Mouse (Mus musculus): ENCODE results near the gene Ggta1. TPM values are rescaled to one million over a fixed set of nuclear protein-coding genes. Genes with fewer than 3 reads are reported as not detected.

Ggta1 gene
- total RNA-seq, 2 experiments from 2014 or later: 19.9 to 28.8 TPM

DNA sequence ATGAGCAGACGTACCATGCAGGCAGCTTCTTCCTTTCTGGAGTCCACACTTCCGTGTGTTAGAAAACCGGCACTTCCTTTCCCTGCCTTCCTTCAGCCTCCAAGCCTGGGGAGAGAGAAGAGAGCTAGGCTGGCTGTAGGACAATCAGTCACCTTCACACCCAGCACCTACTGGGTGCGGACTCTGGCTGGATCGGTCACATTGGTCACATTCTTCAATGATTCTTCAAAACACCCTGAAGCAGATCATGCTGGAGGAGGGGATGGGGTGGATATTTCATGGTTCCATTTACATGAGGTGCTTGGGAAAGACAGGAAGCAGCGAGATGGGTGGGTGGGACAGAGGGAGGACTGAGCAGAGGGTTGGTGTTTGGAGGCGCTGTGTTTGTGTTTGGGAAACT lies 30.5 kb upstream of the Ggta1 start:
- intact Hi-C loops (cut with DNase I): no loop called here
- no peak for DNase-seq

DNA sequence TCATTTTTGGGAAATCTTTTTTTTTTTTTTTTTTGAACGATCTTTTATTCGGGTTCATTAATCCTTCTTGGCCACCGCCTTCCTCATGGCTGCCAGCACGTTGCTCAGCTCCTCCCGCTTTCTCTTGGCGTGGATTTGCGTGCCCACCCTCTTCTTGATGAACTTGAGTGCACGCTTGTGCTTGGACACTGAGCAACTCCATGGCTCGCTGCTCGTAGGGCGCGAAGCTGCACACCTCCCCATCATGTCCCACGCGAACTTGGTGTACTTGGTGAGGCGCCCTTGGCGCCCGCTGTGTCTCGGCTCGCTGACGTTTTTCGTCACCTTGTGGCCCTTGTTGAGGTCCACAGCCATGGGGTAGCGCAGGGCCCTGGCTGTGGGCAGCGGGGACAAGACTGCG lies 28.1 kb upstream of the Ggta1 start:
- intact Hi-C loops (cut with DNase I): no loop called here

DNA sequence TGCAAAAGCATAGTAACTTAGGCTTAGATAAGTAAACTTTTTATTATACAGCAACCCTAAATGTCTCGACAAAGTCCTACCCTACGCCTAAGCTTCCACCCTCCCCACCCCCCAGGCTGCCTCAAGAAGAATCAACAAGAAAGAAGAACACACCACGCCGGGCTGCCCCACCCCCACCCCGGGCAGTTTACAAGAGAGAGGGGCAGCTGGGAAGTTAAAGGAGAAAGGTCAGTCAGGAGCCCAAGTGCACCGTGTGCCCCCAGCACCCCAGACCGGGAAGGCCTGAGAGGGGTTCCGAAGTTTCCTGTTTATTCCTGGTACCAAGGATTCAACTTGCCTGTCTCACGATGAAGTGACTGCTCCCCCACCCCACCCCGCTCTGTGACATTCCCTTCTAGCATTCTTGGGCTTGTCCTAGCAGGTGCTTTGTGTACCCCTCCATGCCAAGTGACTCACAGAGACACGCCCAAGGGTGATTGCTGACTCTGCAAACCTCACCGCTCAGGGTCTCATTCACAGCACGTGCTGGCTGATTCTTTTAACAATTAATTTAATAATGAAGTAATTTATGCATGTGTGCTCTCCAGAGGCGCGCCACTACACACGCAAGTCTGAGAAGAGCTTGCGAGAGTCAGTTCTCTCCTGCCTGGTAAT lies 27.6 kb upstream of the Ggta1 start:
- intact Hi-C loops (cut with DNase I): no loop called here
- DNase-seq: no peak

More for the DNA sequence above, 28.1 kb upstream of the Ggta1 start:
- no peak for DNase-seq

DNA sequence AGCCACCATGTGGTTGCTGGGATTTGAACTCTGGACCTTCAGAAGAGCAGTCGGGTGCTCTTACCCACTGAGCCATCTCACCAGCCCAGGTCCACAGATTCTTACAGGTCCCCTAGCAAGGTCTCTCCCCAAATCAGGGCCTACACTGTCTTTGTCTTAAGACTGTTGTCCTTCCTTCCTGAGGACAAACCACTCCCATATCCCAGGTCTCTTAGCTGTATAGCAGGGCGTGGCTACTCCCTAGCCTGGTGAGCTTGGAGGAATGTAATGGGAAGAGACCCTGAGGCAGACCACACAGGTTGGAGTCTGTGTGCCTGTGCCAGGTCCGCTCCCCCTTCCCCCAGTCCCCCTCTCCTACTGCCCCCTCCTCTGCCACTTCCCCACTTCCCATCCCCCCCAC lies 24.7 kb upstream of the Ggta1 start:
- intact Hi-C loops (cut with DNase I): no loop called here
- no peak for DNase-seq

DNA sequence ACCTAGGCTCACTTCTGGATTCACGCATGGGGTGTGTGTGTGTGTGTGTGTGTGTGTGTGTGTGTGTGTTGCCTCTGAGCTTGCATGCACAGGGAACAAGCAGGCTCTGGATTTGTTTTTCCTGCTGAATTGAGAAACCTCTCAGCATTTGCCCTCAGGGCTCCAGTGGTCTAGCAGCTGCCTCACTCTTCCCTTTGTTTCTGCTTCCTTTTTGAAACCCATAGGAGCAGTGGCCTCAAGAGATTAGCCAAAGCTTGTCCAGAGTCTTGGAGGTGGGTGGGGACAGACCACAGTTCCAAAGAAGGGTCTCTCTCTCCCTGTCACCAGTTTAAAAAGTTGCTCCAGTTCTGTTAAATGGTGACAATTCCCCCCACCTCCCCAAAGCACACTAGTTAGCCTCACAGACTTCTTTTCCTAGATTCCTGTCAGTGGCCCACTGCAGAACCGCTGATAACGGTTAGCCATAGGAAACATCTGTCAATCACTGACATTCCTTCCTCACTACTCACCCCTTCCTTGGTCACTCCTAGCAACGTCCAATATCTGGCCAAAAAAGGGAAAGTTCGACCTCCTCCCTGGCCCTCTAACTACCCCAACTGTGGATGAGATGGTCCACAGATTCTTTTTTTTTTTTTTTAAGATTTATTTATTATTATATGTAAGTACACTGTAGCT lies 24.1 kb upstream of the Ggta1 start:
- intact Hi-C loops (cut with DNase I): no loop called here
- no peak for DNase-seq

DNA sequence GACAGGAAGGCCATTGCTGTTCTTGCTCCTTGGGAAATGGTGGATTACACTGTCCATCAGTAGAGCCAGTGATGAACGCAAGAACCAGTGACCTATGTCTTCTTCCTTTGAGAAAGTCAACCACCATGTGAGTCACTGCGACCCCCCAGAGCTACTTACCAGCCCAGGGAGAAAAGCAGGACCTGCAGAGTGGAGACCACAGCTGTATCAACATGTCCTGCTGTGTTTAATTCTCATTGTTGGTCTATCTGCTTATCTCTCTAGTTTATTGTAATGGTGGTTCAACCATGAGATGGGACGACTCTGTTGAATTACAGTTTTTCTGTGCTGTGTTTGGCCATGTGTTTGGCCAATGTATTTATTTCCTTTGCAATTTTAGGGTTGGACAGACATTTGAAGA lies 21.1 kb upstream of the Ggta1 start:
- DNase-seq: no peak
- intact Hi-C loops (cut with DNase I): no loop called here

DNA sequence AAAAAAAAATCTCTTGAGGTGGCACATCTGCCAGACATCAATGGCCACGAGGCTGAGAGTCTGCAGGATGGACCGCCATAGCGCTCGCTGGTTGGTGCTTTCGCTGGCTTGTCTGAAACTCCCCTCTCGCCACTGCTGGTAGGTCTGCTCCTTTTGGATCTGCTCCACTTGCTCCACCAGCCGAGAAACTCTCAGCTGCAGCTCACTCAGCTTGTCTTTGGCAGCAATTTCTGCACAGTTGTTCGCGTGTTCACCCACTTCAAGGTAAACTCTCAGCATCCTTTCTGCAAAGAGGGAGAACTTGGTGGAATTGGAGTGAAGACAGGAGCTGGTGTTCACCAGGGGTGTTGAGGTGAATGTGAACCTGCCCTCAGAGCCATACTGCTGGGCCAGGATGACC lies 20.4 kb upstream of the Ggta1 start:
- DNase-seq: no peak
- intact Hi-C loops (cut with DNase I): no loop called here

DNA sequence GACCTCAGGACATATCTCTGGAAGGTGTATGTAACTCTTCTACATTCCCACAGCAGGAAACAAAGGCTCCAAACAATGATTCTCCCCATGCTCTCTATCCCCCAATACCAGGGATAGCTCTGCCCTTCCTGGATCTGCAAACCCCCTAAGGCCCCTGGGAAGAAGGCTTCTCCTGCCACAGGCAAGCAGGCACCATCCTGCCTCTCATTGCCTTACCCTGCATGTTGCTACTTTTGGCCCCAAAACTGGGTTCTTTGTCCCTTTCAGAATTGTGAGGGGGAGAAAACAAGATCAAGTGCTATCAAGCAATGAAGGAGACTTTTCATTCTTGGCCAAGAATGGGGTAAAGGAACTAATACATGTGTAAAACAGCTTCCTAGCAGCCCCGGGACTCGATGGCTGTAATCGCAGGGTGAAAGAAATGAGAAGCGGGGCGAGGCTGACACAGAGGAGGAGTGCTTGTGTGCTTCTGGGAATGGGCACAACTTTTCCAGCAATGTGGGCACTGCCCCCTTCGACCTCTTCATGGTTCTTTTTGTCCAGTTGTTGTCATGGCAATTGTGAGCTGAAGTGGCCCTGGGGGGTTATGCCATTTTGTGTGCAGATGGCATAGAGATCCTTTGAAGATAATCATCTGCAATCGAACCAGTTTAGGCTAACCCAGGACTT lies 18.4 kb upstream of the Ggta1 start:
- no peak for DNase-seq
- intact Hi-C loops (cut with DNase I): no loop called here

DNA sequence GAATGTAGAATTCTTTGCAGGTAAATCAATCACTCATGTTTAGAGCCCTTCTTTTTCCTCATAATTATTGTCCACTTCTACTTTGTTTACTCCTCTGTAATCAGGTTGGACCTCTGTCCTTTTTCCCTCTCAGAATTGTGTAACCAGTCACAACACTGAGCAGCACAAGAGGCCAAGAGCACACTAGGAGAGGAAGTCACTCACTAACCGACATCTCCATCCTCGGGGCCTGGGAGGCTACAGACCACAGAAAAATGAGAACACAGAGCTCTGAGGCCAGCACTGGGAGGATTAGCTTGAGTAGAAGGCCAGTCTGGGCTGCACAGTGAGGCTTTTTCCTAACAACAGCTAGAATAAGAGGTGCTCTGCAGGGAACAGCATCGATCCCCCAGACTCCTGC lies 17.0 kb upstream of the Ggta1 start:
- intact Hi-C loops (cut with DNase I): no loop called here
- no peak for DNase-seq

DNA sequence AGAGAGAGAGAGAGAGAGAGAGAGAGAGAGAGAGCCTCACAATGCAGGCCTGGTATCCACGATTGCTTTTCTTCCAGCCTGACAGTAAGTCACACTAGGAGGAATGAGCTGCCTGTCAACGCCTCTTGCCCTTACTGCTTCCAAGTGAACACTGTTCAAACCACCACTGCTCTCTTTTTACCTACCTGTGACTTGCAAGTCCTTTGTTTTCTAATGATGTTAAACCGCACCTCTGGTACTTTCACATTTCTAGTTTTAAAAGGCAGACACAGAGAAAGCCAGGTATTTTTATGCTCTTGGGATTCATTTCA lies 15.7 kb upstream of the Ggta1 start:
- intact Hi-C loops (cut with DNase I): no loop called here
- no peak for DNase-seq

DNA sequence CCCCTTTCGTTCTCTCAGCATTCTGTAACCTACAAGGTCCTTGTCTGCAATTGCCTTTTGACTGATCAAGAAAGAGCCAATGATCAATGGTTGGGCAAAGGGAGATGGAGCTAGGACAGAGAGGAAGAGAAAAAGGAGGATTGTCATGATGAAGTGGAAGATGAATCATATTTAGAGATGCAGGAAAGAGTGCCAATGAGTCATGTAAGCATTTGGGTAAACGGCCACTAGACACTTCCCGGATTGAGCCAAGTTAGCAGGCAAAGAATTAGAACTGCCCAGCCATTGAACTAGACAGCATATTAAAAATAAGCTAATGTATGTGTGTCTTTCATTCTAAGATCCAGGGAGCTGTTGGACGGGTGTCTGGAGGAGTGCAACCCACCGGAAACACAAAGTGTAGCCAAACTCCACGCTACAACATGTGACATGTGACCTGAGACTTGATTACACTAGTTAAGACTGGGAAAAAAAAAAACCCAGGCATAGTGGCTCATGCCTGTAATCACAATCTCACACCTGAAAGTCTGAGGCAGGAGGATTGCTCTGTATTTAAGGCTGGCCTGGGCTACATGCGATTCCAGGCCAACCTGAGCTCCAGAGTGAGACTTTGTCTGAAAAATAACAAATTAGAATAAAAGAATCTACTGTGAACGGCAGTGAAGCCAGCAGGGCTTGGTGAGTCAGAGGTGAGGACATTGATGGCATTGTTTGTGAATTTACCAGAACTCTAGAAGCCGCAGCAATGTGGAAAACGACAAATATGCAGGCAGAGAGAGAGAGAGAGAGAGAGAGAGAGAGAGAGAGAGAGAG lies 15.2 kb upstream of the Ggta1 start:
- DNase-seq: no peak
- intact Hi-C loops (cut with DNase I): no loop called here

DNA sequence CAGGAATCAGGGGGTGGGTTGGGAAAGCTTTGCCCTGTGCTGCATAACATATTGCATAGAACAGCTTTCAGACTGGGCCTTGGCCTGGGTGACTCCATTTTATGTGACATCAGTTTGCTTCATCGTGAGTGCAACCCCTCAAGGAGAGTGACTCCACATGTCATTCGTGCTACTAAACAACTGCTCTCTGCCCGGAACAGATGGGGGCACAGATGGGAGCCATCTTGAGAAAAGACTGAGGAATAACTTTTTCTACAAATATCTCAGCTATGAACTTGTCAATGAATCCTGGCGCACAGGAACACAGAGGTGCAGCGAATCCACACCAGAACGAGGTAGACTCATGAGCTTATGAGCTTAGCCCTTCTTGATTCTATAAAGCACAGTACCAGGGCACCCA lies 14.3 kb upstream of the Ggta1 start:
- no peak for DNase-seq
- intact Hi-C loops (cut with DNase I): no loop called here

DNA sequence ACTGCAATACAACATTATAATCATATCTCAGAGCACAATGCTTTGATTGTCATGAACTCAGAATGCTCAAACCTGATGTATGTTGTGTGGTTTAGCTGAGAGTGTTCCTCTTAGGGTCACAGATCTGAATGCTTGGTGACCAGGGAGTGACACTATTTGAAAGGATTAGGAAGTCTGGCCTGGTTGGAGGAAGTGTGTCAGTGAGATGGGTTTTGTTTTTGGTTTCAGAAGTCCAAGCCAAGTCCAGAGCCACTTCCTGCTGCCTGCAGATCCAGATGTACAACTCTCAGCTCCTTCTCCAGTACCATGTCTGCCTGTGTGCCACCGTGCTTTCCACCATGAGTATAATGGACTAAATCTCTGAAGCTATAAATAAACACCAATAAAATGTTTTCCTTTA lies 11.9 kb upstream of the Ggta1 start:
- intact Hi-C loops (cut with DNase I): no loop called here

DNA sequence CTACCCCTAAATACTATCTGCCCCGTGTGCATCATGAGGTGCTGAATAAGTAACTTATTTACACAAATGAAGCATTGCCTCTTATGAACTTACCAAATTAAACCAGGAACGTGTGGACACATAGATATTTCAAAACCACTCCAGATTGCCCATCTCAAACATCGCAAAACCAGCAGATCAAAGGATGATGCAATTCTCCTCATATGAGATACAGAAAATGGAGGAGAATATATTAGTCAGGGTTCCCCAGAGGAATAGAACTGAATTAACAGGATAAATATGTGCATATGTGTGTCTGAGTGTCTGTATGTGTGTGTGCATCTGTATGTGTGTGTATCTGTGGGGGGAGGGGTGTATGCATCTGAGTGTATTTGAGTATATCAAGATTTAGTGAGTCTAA lies 6.2 kb upstream of the Ggta1 start:
- intact Hi-C loops (cut with DNase I): no loop called here
- no peak for DNase-seq

More for the DNA sequence above, 11.9 kb upstream of the Ggta1 start:
- no peak for DNase-seq

DNA sequence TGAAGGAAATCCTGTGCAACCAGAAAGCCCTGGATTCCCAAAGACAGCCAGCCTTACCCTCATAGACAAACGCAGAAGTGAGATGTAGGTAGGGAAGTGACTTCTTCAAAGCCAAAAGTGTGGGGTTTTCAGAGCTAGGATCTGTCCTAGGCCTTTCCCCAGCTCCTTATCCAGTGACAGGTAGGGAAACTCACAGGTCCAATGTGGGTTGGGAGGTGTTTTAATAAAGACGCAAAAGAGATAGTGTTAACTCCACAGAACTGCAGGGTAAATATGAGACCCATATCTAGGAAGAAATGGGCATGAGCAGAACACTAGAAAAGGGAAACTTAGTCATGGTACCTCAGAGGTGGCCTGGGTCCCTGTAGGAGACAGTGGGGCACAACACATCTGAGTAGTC lies 5.2 kb upstream of the Ggta1 start:
- no peak for DNase-seq
- intact Hi-C loops (cut with DNase I): no loop called here

DNA sequence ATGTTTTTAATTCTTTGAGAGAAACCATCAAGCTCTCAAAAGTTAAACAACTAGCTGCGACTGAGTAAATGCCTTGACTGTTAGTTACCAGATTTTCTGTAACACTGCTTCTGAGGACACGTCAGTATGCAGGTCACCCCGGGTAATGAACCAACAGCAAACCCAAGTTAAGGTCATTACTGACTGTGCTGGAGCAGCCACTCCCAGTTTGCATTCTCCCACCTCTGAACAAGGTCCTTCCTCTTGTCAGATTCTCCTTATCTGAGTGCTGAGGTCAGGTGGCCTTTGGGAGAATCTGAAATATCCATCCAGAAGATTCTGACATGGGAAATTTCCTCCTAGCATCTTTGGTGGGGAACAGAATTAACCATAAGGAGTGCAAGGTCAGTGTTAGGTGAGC lies 4.8 kb upstream of the Ggta1 start:
- intact Hi-C loops (cut with DNase I): no loop called here
- no peak for DNase-seq

DNA sequence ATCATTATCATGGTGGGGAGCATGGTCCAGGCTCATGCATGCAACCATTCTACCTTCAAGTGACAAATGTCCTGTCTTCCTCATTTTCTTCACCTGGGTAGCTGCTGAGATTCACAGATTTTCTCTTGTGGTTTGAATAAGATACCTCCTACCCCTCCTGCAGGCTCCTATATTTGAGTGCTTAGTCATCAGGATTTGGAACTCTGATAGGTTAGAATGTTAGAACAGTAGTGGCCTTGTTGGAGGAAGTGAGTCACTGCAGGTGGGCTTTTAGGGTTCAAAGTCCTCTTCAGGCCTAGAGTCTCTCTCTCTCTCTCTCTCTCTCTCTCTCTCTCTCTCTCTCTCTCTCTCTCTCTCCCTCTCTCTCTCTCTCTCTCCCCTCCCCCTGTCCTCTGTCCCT lies 2.6 kb upstream of the Ggta1 start:
- no peak for DNase-seq
- intact Hi-C loops (cut with DNase I): loop anchor here (2.0 kb wide), 1 partner anchor 39 kb away; no protein-coding TSS in a partner anchor

DNA sequence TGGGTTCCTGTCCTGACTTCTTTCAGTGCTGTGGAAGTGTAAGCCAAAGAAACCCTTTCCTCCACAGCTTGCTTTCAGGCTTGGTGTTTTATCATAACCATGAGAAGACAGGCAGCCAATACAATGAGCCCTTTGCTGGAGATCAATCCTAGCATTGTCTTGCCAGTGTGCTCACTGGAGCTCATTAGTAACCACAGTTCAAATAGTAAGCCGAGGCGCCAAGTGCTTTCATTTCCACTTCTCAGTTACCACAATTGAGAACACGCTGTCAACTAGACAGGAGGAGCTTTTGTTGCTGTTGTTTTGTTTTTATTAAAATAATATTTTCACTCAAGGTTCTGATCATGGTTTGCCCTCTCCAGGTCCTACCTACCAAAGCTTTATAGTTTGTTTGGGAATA lies 1.5 kb upstream of the Ggta1 start:
- intact Hi-C loops (cut with DNase I): loop anchor here (2.0 kb wide), 1 partner anchor 40 kb away; no protein-coding TSS in a partner anchor
- no peak for DNase-seq

DNA sequence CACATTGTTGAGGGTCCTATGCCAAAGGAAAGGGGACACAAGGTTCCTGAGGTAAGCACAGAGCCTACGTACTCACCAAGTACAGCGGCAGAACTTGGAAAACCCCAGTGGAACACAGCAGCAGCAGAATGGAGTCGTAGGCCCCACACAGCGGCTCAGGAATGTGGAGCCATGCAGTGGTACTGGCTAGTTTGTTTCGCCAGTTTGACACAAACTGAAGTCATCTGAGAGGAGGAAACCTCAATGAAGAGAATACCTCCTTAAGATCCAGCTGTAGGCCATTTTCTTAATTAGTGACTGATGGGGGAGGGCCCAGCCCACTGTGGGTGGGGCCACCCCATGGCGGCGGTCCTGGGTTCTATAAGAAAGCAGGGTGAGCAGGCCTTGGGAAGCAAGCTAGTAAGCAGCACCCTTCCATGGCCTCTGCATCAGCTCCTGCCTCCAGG lies 1.1 kb upstream of the Ggta1 start:
- intact Hi-C loops (cut with DNase I): loop anchor here (2.0 kb wide), 1 partner anchor 41 kb away; no protein-coding TSS in a partner anchor

DNA sequence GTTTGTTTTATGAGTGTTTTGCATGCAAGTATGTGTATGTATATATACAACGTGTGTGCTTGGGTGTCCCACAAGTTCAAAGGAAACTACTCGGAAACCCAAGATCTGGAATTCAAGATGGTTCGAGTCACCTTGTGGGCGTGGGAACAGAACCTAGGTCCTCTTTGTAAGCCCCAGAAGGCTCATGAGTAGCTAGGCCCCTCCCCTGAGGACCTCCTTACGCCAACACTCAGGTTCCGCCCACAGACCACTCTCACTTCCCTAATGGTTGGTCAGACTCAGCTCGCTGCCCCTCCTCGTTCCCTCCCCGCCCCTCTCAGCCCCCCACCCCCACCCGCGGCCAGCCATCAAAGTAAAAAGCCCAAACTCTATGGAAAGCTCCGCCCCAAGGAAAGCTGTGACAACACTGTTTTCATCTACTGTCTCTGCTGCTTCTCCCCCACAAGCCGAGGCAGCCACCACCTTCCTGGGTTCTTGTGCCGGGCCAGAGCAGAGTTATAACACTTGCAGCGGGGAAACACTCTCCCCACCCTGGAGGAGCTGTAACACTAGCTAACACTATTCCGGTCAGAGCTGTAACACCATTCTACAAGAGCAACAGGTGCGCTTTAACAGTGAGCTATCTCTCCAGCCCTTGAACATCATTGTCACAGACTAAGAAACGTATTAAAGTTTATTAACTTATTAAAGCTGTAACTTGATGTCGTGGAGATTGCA lies 499 bp upstream of the Ggta1 start:
- intact Hi-C loops (cut with DNase I): loop anchor here (2.0 kb wide), 1 partner anchor 41 kb away; no protein-coding TSS in a partner anchor
- peak; percentile 73 to 75 for DNase-seq

More for the DNA sequence above, 1.1 kb upstream of the Ggta1 start:
- no peak for DNase-seq
